9 mouse cellular contexts compared by ENCODE assay signal in the genomic region with DNA sequence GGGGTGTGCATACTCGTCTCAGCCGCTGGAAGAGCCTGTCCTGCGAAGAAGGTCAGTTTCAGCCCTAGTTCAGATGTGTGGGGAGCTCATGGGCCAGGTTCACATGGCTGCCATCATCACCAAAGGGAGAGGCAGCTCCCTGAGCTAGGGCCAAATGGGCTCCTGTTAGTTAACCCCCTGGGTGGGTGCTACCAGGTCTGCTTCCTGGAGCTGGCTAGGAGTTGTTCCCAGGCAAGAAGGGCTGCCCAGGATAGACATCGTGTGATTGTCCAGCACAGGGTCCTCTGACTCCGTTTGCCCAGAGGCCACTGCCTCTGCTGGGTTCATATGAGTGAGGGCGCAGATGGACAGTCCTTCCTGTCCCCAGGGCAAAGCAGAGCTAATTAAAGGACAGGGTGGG. TPM values are rescaled to one million over a fixed set of nuclear protein-coding genes. Genes with fewer than 3 reads are reported as not detected.
A peak's percentile ranks its signal among the peaks of the same experiment; 100 is the strongest.
DNase-seq lines count a peak whose midpoint lies in the region; ATAC-seq and TF ChIP-seq lines count a peak whose summit lies in the region.
"Had no signal": no experiment of that assay in that cellular context is flagged by ENCODE, and none has a peak within 500 bp of the region (broad histone marks: within the 10 kb centered on the region; RNA-seq: fewer than 3 reads in every experiment).

No protein-coding gene starts in this region.

- TF ChIP-seq CTCF in intestine, postnatal 0 days (IDR thresholded peaks at IDR 0.05; ENCODE audit: low read depth), result no peak

- peaks cover 24% of the 10 kb centered on the region for H3K4me1 ChIP-seq in kidney, embryonic 14.5 days (ENCODE audit: control insufficient read depth, insufficient read depth, low read length)
- peaks cover 54% of the 10 kb centered on the region for H3K4me1 ChIP-seq in forebrain, embryonic 10.5 days
- H3K4me1 ChIP-seq in intestine, postnatal 0 days (replicated peaks; ENCODE audit: control insufficient read depth, insufficient read depth, low read length), result peaks cover 15% of the 10 kb centered on the region
- H3K4me1 ChIP-seq in neural tube, embryonic 14.5 days (ENCODE audit: control insufficient read depth, insufficient read depth, low read length), result peaks cover 32% of the 10 kb centered on the region

- no peaks in the 10 kb centered on the region for H3K27me3 ChIP-seq in kidney, embryonic 14.5 days (ENCODE audit: control insufficient read depth, insufficient read depth, low read length)
- no peaks in the 10 kb centered on the region for H3K27me3 ChIP-seq in forebrain, embryonic 10.5 days (ENCODE audit: poor library complexity, severe bottlenecking)
- H3K27me3 ChIP-seq in intestine, postnatal 0 days (replicated peaks; ENCODE audit: control insufficient read depth, insufficient read depth, low read length), result no peaks in the 10 kb centered on the region
- H3K27me3 ChIP-seq in neural tube, embryonic 14.5 days (ENCODE audit: control insufficient read depth, insufficient read depth, low read length), result no peaks in the 10 kb centered on the region

- H3K9ac ChIP-seq in kidney, embryonic 14.5 days (ENCODE audit: low read depth, low read length), result peak overlapping the region; percentile 32; the same call in 1 of the 2 replicates
- H3K9ac ChIP-seq in intestine, postnatal 0 days (ENCODE audit: low read depth, low read length), result no peak overlapping the region; the same call in 1 of the 2 replicates
- peak overlapping the region; percentile 53 for H3K9ac ChIP-seq in neural tube, embryonic 14.5 days (replicated peaks; ENCODE audit: low read depth, low read length)

- H3K36me3 ChIP-seq in kidney, embryonic 14.5 days (ENCODE audit: control insufficient read depth, insufficient read depth, low read length), result peaks cover 28% of the 10 kb centered on the region
- peaks cover 41% of the 10 kb centered on the region for H3K36me3 ChIP-seq in forebrain, embryonic 10.5 days (replicated peaks)
- H3K36me3 ChIP-seq in intestine, postnatal 0 days (ENCODE audit: control insufficient read depth, insufficient read depth), result peaks cover 33% of the 10 kb centered on the region
- H3K36me3 ChIP-seq in neural tube, embryonic 14.5 days (ENCODE audit: control insufficient read depth, insufficient read depth, low read length), result peaks cover 24% of the 10 kb centered on the region

- peak overlapping the region; percentile 32 for H3K4me2 ChIP-seq in kidney, embryonic 14.5 days (replicated peaks; ENCODE audit: low read depth, low read length)
- peak overlapping the region; percentile 47 for H3K4me2 ChIP-seq in intestine, postnatal 0 days (replicated peaks; ENCODE audit: low read depth)
- H3K4me2 ChIP-seq in neural tube, embryonic 14.5 days (ENCODE audit: low read depth, low read length), result peak overlapping the region; percentile 49

- no peak for ATAC-seq in kidney, embryonic 14.5 days (ENCODE audit: low FRiP score, low TSS enrichment)
- no peak for ATAC-seq in intestine, postnatal 0 days
- no peak for ATAC-seq in neural tube, embryonic 14.5 days (ENCODE audit: low read depth)
- no peak for ATAC-seq in frontal cortex, adult (ENCODE audit: low TSS enrichment)

- 29% methylated on average over 6 of the region's 6 CpGs for WGBS in kidney, embryonic 14.5 days
- 35% methylated on average over 6 of the region's 6 CpGs for WGBS in forebrain, embryonic 10.5 days
- 58% methylated on average over 6 of the region's 6 CpGs for WGBS in intestine, postnatal 0 days
- 16% methylated on average over 6 of the region's 6 CpGs for WGBS in neural tube, embryonic 14.5 days

- H3K4me3 ChIP-seq in kidney, embryonic 14.5 days (ENCODE audit: low read length), result no peak overlapping the region
- H3K4me3 ChIP-seq in forebrain, embryonic 10.5 days, result peak overlapping the region; percentile 50
- H3K4me3 ChIP-seq in intestine, postnatal 0 days (ENCODE audit: low read depth, low read length), result no peak overlapping the region
- H3K4me3 ChIP-seq in neural tube, embryonic 14.5 days (ENCODE audit: low read depth, low read length), result peak overlapping the region; percentile 19; the same call in 1 of the 2 replicates

- DNase-seq in kidney, postnatal 14 days, result no peak
- no peak for DNase-seq in forebrain, embryonic 10.5 days (ENCODE audit: extremely low spot score, low spot score)
- DNase-seq in right cerebral cortex, postnatal 10 days (ENCODE audit: low spot score in 2 of 2), result no peak
- no peak for DNase-seq in cerebellum, postnatal 25 days

- no peaks in the 10 kb centered on the region for H3K9me3 ChIP-seq in kidney, embryonic 14.5 days (ENCODE audit: control insufficient read depth, low read length)
- no peaks in the 10 kb centered on the region for H3K9me3 ChIP-seq in forebrain, embryonic 10.5 days
- H3K9me3 ChIP-seq in intestine, postnatal 0 days (ENCODE audit: control insufficient read depth), result no peaks in the 10 kb centered on the region
- no peaks in the 10 kb centered on the region for H3K9me3 ChIP-seq in neural tube, embryonic 14.5 days (ENCODE audit: control insufficient read depth, low read length)

- H3K27ac ChIP-seq in kidney, embryonic 14.5 days (ENCODE audit: low read depth, low read length), result peak overlapping the region; percentile 76; the same call in 1 of the 2 replicates
- H3K27ac ChIP-seq in forebrain, embryonic 10.5 days, result peak overlapping the region; percentile 95
- H3K27ac ChIP-seq in intestine, postnatal 0 days (ENCODE audit: low read depth, low read length), result peak overlapping the region; percentile 85
- H3K27ac ChIP-seq in neural tube, embryonic 14.5 days (ENCODE audit: low read depth, low read length), result peak overlapping the region; percentile 91
- H3K27ac ChIP-seq: macrophage had no signal

RNA-seq across cellular contexts. Expression of gene Tmem120a, which starts 18.3 kb away (rescaled TPM):
- polyA plus RNA-seq in kidney, embryonic 14.5 days (2014; fragmentation: Nextera tagmentation; extraction: Ambion mirVana), result 64.7 and 65.1 TPM in 2 replicates
- 54.5 and 61.6 TPM in 2 replicates for polyA plus RNA-seq in forebrain, embryonic 10.5 days (2016; fragmentation: Nextera tagmentation; extraction: Ambion mirVana)
- 127 and 132 TPM in 2 replicates for polyA plus RNA-seq in intestine, postnatal 0 days (2015; fragmentation: Nextera tagmentation; extraction: Ambion mirVana)
- 76.3 and 82.0 TPM in 2 replicates for polyA plus RNA-seq in neural tube, embryonic 14.5 days (2014; fragmentation: Nextera tagmentation; extraction: Ambion mirVana)

RNA-seq across cellular contexts. Expression of gene Styxl1, which starts 52.2 kb away (rescaled TPM):
- 0.19 and 0.72 TPM in 2 replicates for polyA plus RNA-seq in kidney, embryonic 14.5 days (2014; fragmentation: Nextera tagmentation; extraction: Ambion mirVana)
- polyA plus RNA-seq in forebrain, embryonic 10.5 days (2016; fragmentation: Nextera tagmentation; extraction: Ambion mirVana), result 0.25 TPM in 1 of 2 replicates, not detected in the other
- 0.21 and 0.27 TPM in 2 replicates for polyA plus RNA-seq in intestine, postnatal 0 days (2015; fragmentation: Nextera tagmentation; extraction: Ambion mirVana)
- 0.76 TPM in 1 of 2 replicates, not detected in the other for polyA plus RNA-seq in neural tube, embryonic 14.5 days (2014; fragmentation: Nextera tagmentation; extraction: Ambion mirVana)
- polyA plus RNA-seq: macrophage had no signal

RNA-seq across cellular contexts. Expression of gene Mdh2, which starts 52.3 kb away (rescaled TPM):
- polyA plus RNA-seq in kidney, embryonic 14.5 days (2014; fragmentation: Nextera tagmentation; extraction: Ambion mirVana), result 429 and 590 TPM in 2 replicates
- 573 and 579 TPM in 2 replicates for polyA plus RNA-seq in forebrain, embryonic 10.5 days (2016; fragmentation: Nextera tagmentation; extraction: Ambion mirVana)
- polyA plus RNA-seq in intestine, postnatal 0 days (2015; fragmentation: Nextera tagmentation; extraction: Ambion mirVana), result 798 and 872 TPM in 2 replicates
- 680 and 694 TPM in 2 replicates for polyA plus RNA-seq in neural tube, embryonic 14.5 days (2014; fragmentation: Nextera tagmentation; extraction: Ambion mirVana)

RNA-seq across cellular contexts. Expression of gene Por, which starts 56.2 kb away (rescaled TPM):
- 51.8 and 64.2 TPM in 2 replicates for polyA plus RNA-seq in kidney, embryonic 14.5 days (2014; fragmentation: Nextera tagmentation; extraction: Ambion mirVana)
- 118 TPM in 2 replicates for polyA plus RNA-seq in forebrain, embryonic 10.5 days (2016; fragmentation: Nextera tagmentation; extraction: Ambion mirVana)
- polyA plus RNA-seq in intestine, postnatal 0 days (2015; fragmentation: Nextera tagmentation; extraction: Ambion mirVana), result 82.3 and 91.7 TPM in 2 replicates
- 70.9 and 80.5 TPM in 2 replicates for polyA plus RNA-seq in neural tube, embryonic 14.5 days (2014; fragmentation: Nextera tagmentation; extraction: Ambion mirVana)

Comparison
In these comparisons a context has a peak if more than half of its experiments do, and no peak if none do; other contexts are left out.
1. H3K4me3 ChIP-seq: peak in forebrain, embryonic 10.5 days (single experiment) and neural tube, embryonic 14.5 days (single experiment); none in kidney, embryonic 14.5 days (single experiment) and intestine, postnatal 0 days (single experiment).
2. Peak in every context shown above with its lines, with median percentiles within 50 percentile points of each other: H3K27ac ChIP-seq and H3K4me2 ChIP-seq.